Comparison of ENCODE assay signal across 15 mouse cellular contexts in genomic region chr3:127823886-127824863, GRCm38 (mm10). TPM values are rescaled to one million over a fixed set of nuclear protein-coding genes. Genes with fewer than 3 reads are reported as not detected.
DNase-seq lines count a peak whose midpoint lies in the region; ATAC-seq lines count a peak whose summit lies in the region.
"Had no signal": no experiment of that assay in that cellular context is flagged by ENCODE, and none has a peak within 500 bp of the region (broad histone marks: within the 10 kb centered on the region; RNA-seq: fewer than 3 reads in every experiment).

No protein-coding gene starts in this region.

- no peaks in the 10 kb centered on the region for H3K27me3 ChIP-seq in heart, embryonic 12.5 days (replicated peaks)

- ATAC-seq in heart, embryonic 12.5 days (ENCODE audit: insufficient number of reproducible peaks, low FRiP score): no peak
- ATAC-seq in hematopoietic stem cell, adult 5-6 weeks (replicated peaks in 1 of 2; ENCODE audit: insufficient read depth in 1 of 2, low FRiP score in 2 of 2, low TSS enrichment in 1 of 2, low read depth in 1 of 2, poor library complexity in 2 of 2, severe bottlenecking in 2 of 2): peak; percentile 59 to 62; a peak in 3 of 4 replicates

- H3K9ac ChIP-seq in heart, embryonic 12.5 days: peak overlapping the region; percentile 39; the same call in 1 of the 2 replicates

- intact Hi-C loops in heart, postnatal 10 days (cut with DNase I): no loop called here

- DNase-seq in heart, postnatal 10 days: no peak
- peak; percentile 69 for DNase-seq in CD4-positive helper T cell, adult 2 months (ENCODE audit: low read depth, low spot score)
- DNase-seq in spleen, adult 18-20 months: peak; percentile 24 to 34
- DNase-seq in cerebellum, adult 18-20 months: no peak
- DNase-seq in cerebellum, postnatal 10 days: no peak
- no peak for DNase-seq in urinary bladder, adult 2 months (ENCODE audit: low spot score)
- DNase-seq: gastrocnemius, postnatal 25 days; heart, postnatal 4 days; kidney, postnatal 14 days; left cerebral cortex, postnatal 4 days; lung, postnatal 14 days; right cerebral cortex, adult 18-20 months had no signal

- no peak overlapping the region for H3K4me2 ChIP-seq in heart, embryonic 12.5 days

- H3K36me3 ChIP-seq in heart, embryonic 12.5 days: peaks cover 24% of the 10 kb centered on the region

- H3K4me1 ChIP-seq in heart, embryonic 12.5 days (replicated peaks): peaks cover 11% of the 10 kb centered on the region

- WGBS in heart, embryonic 12.5 days: 87% methylated on average over 17 of the region's 17 CpGs

- H3K4me3 ChIP-seq in heart, embryonic 12.5 days: no peak overlapping the region
- H3K4me3 ChIP-seq: myocyte had no signal

- no peaks in the 10 kb centered on the region for H3K9me3 ChIP-seq in heart, embryonic 12.5 days (replicated peaks)

- H3K27ac ChIP-seq in heart, embryonic 12.5 days (ENCODE audit: poor library complexity, severe bottlenecking): no peak overlapping the region

RNA-seq across cellular contexts. Expression of gene Ap1ar, which starts 13.1 kb away (rescaled TPM):
- polyA plus RNA-seq in heart, embryonic 12.5 days (2016; fragmentation: Nextera tagmentation; extraction: Ambion mirVana): 37.0 and 44.8 TPM in 2 replicates
- 10 to 100 TPM; 18.1 to 18.9 TPM for total RNA-seq in heart, postnatal 10 days (2021)
- 57.0 and 85.6 TPM in 2 replicates for total RNA-seq in hematopoietic stem cell, adult 5-6 weeks (2017)
- 28.6 and 37.2 TPM in 2 replicates for polyA plus RNA-seq in urinary bladder, adult 2 months (2012; rRNA removed)

RNA-seq across cellular contexts. Expression of gene Tifa, which starts 34.6 kb away (rescaled TPM):
- polyA plus RNA-seq in heart, embryonic 12.5 days (2016; fragmentation: Nextera tagmentation; extraction: Ambion mirVana): 2.6 and 2.7 TPM in 2 replicates
- total RNA-seq in heart, postnatal 10 days (2021): 1 to 10 TPM; 3.1 to 3.5 TPM
- 33.6 and 34.1 TPM in 2 replicates for total RNA-seq in hematopoietic stem cell, adult 5-6 weeks (2017)
- 10.1 and 12.2 TPM in 2 replicates for polyA plus RNA-seq in urinary bladder, adult 2 months (2012; rRNA removed)

RNA-seq across cellular contexts. Expression of gene Alpk1, which starts 43.8 kb away (rescaled TPM):
- 1.5 and 1.6 TPM in 2 replicates for polyA plus RNA-seq in heart, embryonic 12.5 days (2016; fragmentation: Nextera tagmentation; extraction: Ambion mirVana)
- total RNA-seq in heart, postnatal 10 days (2021): 1 to 10 TPM; 5.1 to 5.5 TPM
- 9.4 and 11.0 TPM in 2 replicates for total RNA-seq in hematopoietic stem cell, adult 5-6 weeks (2017)
- 17.8 and 20.4 TPM in 2 replicates for polyA plus RNA-seq in urinary bladder, adult 2 months (2012; rRNA removed)

Comparison
In these comparisons a context has a peak if more than half of its experiments do, and no peak if none do; other contexts are left out.
1. DNase-seq: peak in CD4-positive helper T cell, adult 2 months (single experiment) and spleen, adult 18-20 months (2 of 2); none in heart, postnatal 10 days (0 of 2), cerebellum, adult 18-20 months (0 of 2), cerebellum, postnatal 10 days (0 of 2) and urinary bladder, adult 2 months (single experiment).